Mouse (Mus musculus) testis, adult 2 months (tissue): ENCODE data around the gene Kcnk4. TPM values are rescaled to one million over a fixed set of nuclear protein-coding genes. Genes with fewer than 3 reads are reported as not detected.
A peak's percentile ranks its signal among the peaks of the same experiment; 100 is the strongest.
"Not testable (repeated sequence)": the region's sequence is repeated elsewhere in the genome, so short reads cannot be mapped to it uniquely, and the experiment has no call there.

Experiments
- H3K27ac ChIP-seq: fragments of 200-500 bp; 2 replicates; pipeline ENCODE4 v1.5.1; 2012; ENCODE audit warnings: low read depth, low read length; ENCODE audit not compliant: control insufficient read depth, insufficient read depth
- H3K27me3 ChIP-seq: fragments of 200-500 bp; 2 replicates; pipeline ENCODE4 v1.6.1; 2012; ENCODE audit warnings: mild to moderate bottlenecking, low read length, moderate library complexity; ENCODE audit not compliant: control insufficient read depth, insufficient read depth
- H3K36me3 ChIP-seq: fragments of 200-500 bp; 2 replicates; pipeline ENCODE4 v1.6.1; 2012; ENCODE audit warnings: mild to moderate bottlenecking, low read length; ENCODE audit not compliant: control insufficient read depth, insufficient read depth
- H3K4me1 ChIP-seq: fragments of 200-500 bp; 2 replicates; pipeline ENCODE4 v1.6.1; 2012; ENCODE audit warnings: low read length; ENCODE audit not compliant: control insufficient read depth, insufficient read depth
- H3K4me3 ChIP-seq: fragments of 200-500 bp; 2 replicates; pipeline ENCODE4 v1.5.1; 2012; ENCODE audit warnings: low read depth, mild to moderate bottlenecking, low read length, moderate library complexity, mixed read lengths; ENCODE audit not compliant: control insufficient read depth
- CTCF ChIP-seq: fragments of 200-500 bp; IDR thresholded peaks from 2 replicates; pipeline ENCODE4 v1.5.1; 2012; ENCODE audit warnings: low read depth, mild to moderate bottlenecking, inconsistent platforms, low read length, moderate library complexity; ENCODE audit not compliant: control insufficient read depth, insufficient read depth, insufficient replicate concordance
- POLR2A ChIP-seq: fragments of 200-500 bp; IDR thresholded peaks from 2 replicates; pipeline ENCODE4 v1.6.1; 2012; ENCODE audit warnings: low read depth, mild to moderate bottlenecking, inconsistent platforms, low read length, moderate library complexity; ENCODE audit not compliant: control insufficient read depth
- polyA plus RNA-seq: library from polyadenylated mRNA; depleted of rRNA; stranded (reverse); fragments of >200 nt; gene quantifications from 2 replicates; pipeline ENCODE4 v1.2.3, GENCODE M21; 2012

Gene Kcnk4
- polyA plus RNA-seq, 1 experiment = 1.5 TPM

DNA sequence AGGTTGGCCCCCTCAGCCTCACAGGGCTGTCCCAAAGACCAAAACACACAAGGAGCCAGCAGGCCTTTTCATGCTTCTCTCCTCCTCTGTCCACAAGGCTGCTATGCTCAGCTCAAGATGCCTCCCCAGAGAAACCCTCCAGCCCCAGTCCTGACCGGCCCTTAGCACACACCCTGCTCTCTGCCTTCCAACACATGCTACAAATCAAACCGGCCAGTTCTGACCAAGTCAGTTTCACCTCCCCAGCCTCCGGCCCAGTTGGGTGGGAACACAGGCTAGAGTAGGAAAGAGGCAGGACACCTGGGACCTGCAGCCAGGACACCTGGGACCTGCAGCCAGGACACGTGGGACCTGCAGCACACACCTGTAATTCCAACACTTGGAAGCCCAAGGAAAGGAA, 17.8 kb downstream of the Kcnk4 start:
- no peak for TF ChIP-seq CTCF
- TF ChIP-seq POLR2A = no peak
- peaks cover 4% of the 10 kb centered on the region; the same call in 1 of the 2 replicates for H3K36me3 ChIP-seq
- no peak overlapping the region for H3K4me3 ChIP-seq
- H3K27me3 ChIP-seq = no peaks in the 10 kb centered on the region
- no peak overlapping the region for H3K27ac ChIP-seq
- H3K4me1 ChIP-seq = peaks cover 12% of the 10 kb centered on the region

DNA sequence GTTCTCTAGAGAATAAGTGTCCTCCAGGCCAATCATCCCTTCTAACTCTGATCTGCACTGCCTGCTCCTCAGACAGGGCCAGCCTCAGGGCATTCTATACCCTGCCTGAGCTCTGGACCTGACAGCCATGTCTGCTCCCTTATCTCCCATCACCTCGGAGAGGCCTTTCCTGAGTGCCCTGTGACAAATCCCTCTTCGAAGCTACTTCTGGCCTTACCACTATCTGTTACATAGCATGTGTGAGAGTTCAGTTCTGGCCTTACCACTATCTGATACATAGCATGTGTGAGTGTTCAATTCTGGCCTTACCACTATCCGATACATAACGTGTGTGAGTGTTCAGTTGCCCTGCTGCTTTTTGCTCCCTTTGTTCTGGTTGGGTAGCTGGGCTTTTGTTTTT, 19.0 kb downstream of the Kcnk4 start:
- no peaks in the 10 kb centered on the region for H3K27me3 ChIP-seq
- TF ChIP-seq POLR2A (no peak), CTCF (no peak)
- H3K4me3 ChIP-seq = no peak overlapping the region
- H3K36me3 ChIP-seq = peaks cover 4% of the 10 kb centered on the region; the same call in 1 of the 2 replicates
- H3K27ac ChIP-seq = no peak overlapping the region
- H3K4me1 ChIP-seq = peaks cover 12% of the 10 kb centered on the region

DNA sequence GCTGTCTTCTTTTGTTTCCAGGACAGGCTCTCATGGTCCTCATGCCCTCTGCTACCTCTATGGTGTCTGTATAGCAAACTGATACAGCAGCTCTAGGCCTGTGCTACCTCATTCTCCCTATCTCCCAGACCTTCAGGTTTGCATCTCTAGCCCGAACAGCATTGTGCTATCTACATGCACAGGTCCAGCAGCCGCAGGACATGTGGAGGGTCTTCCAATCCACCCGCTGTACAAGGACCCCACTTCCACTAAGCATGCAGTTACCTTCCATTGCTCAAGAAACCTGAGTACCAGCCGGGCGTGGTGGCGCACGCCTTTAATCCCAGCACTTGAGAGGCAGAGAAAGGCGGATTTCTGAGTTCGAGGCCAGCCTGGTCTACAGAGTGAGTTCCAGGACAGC, 19.8 kb downstream of the Kcnk4 start:
- TF ChIP-seq POLR2A = no peak
- no peak for TF ChIP-seq CTCF

DNA sequence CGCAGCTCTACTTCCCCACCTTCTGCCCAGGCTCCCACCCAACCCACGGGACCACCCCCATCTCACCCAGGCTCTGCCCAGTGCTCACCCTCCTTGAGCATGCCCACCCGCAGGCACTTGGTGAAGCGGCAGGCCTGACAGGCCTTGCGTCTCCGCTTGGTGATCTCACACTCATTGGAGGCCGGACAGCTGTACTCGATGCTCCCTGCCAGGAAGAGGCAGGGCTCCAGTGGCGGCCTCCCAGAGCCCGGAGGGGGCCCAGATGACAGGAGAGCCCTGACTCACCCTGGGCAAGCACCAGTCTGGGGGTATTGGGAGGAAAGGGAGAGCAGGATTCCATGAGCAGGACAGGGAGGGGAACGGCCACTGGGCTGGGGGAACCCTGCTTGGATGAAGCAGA, 20.3 kb downstream of the Kcnk4 start:
- Histone ChIP-seq H3K27me3 (no peaks in the 10 kb centered on the region), H3K4me1 (peaks cover 10% of the 10 kb centered on the region), H3K36me3 (peaks cover 4% of the 10 kb centered on the region; the same call in 1 of the 2 replicates), H3K27ac (no peak overlapping the region), H3K4me3 (no peak overlapping the region)
- TF ChIP-seq POLR2A = no peak
- no peak for TF ChIP-seq CTCF

More for the DNA sequence above, 19.8 kb downstream of the Kcnk4 start:
- H3K27me3 ChIP-seq = no peaks in the 10 kb centered on the region
- H3K36me3 ChIP-seq = peaks cover 4% of the 10 kb centered on the region; the same call in 1 of the 2 replicates
- peaks cover 7% of the 10 kb centered on the region for H3K4me1 ChIP-seq
- H3K4me3 ChIP-seq = no peak overlapping the region
- H3K27ac ChIP-seq = no peak overlapping the region

DNA sequence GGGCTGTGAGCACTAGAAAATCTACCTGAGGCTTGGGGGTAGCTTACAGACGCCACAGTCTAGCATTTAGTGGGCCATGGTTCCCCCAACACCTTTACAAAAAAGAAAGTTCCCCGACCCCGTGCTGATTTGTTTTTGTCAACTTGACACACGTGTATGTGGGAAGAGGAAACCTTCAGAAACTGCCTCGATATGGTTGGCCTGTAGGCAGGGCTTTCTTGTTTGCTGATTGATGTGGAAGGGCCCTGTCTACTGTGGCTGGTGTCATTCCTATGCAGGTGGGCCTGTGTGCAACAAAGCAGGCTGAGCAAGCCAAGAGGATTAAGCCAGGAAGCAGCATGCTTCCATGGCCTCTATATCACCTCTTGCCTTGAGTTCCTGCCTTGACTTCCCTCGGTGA, 21.3 kb downstream of the Kcnk4 start:
- Histone ChIP-seq H3K4me3 (no peak overlapping the region), H3K4me1 (peaks cover 16% of the 10 kb centered on the region), H3K36me3 (peaks cover 4% of the 10 kb centered on the region; the same call in 1 of the 2 replicates), H3K27ac (no peak overlapping the region), H3K27me3 (no peaks in the 10 kb centered on the region)
- no peak for TF ChIP-seq CTCF
- TF ChIP-seq POLR2A = no peak

DNA sequence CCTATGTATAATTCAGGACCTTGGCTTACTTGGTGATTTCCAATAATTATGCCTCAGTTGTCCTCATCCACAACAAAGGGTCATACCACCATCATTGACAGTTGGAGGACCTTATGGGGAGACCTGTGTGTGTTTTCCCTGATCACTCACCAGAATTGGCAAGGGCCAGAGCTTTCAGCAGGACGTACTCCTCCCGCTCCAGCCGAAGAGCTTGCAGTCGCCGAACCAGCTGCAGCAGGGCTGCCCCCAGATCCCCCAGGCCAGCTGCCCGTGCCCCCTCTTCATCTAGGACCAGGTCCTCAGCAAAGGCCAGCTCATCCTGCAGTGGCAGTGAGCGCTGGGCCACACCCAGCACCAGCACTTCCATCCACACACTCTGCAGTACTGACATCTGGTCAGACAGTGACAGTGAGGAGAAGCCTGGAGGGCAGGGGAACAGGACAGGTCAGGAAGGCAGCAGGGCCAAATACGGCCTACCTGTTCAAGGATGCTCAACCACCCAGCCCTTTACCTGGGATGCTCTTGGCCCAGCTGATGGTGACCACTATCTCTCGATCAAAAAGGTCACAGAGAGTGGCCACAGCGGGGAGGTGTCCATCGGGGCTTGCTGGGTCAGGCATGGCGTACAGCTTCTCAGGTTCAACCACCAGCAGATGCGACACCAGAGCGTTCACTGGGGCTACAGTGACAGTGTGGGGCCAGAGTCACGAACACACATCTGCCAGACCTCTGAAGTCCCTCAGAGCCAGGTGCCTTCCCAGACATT, 21.9 kb downstream of the Kcnk4 start:
- TF ChIP-seq POLR2A (no peak), CTCF (no peak)
- Histone ChIP-seq H3K36me3 (peaks cover 4% of the 10 kb centered on the region; the same call in 1 of the 2 replicates), H3K27me3 (no peaks in the 10 kb centered on the region), H3K27ac (no peak overlapping the region), H3K4me3 (no peak overlapping the region), H3K4me1 (peaks cover 18% of the 10 kb centered on the region)

DNA sequence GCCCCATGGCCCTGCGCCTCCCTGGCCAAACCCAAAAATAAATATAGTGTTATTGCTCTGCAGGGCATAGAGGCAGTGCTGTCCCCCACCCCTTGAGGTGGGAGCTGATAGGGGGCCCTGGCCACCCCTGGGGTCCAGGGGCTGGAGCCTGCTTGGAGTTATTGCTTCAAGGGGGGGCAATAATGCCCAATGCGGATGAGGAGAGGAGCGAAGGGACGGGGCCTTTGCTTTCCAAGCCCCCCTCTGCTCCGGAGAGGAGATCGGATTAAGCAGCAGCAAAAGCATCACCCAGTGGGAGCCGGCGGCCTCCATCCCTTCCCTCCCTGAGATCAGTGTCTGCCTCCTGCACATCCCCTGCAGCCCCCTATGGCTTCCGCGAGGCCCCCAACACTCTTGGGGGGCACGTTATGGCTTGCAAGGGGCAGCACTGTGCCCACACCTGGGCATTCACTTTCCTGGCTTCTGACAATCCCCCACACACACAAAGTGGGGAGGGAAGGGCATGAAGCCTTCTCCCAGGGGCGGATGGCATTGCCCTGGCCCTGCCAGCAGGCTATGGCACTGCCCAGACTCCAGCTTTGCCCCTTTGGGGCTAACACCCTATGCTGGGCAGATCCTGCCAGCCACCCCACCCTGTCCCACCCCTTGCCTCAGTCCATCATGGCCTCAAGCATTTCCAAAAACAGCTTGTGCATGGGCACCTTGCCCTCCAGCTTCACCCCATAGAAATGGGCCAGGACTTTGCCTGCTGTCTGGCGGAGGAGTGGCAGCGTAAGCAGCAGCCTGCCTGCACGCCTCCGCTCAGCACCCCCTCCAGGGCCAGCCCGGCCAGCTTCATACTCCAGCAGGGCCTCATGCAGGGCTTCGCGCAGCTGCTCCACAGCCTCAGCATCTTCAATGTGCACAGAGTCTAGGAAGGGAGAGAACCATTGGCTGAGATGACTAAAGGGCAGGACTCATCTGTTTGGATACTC, 22.9 kb downstream of the Kcnk4 start:
- TF ChIP-seq POLR2A (no peak), CTCF (no peak)
- H3K36me3 ChIP-seq = peaks cover 2% of the 10 kb centered on the region; the same call in 1 of the 2 replicates
- no peak overlapping the region; the same call in 1 of the 2 replicates for H3K4me3 ChIP-seq
- H3K27ac ChIP-seq = no peak overlapping the region
- no peaks in the 10 kb centered on the region for H3K27me3 ChIP-seq
- peaks cover 23% of the 10 kb centered on the region for H3K4me1 ChIP-seq

DNA sequence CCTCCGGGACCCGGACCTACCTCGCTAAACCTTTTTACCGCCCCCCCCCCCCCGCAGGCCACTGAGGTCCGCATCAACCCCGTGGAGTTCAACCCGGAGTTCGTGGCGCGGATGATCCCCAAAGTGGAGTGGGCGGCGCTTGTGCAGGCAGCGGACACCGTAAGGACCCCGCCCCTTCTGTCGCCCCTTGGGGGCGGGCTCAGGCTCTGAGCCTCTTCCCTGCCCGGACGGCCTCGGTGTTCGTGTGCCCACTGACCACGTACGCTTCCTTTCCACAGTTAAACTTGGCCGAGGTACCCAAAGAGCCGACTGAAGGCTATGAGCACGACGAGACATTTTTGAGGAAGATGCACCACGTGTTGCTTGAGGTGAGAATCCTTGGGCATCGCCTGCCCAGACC, 24.0 kb downstream of the Kcnk4 start:
- H3K27me3 ChIP-seq, H3K36me3 ChIP-seq: not testable (repeated sequence)
- peak overlapping the region; percentile 99 for H3K27ac ChIP-seq
- H3K4me3 ChIP-seq = peak overlapping the region; percentile 93
- H3K4me1 ChIP-seq = peaks cover 23% of the 10 kb centered on the region
